Mouse (Mus musculus): ENCODE data around the gene Spata3.
A peak's percentile ranks its signal among the peaks of the same experiment; 100 is the strongest.

Spata3 gene

DNA sequence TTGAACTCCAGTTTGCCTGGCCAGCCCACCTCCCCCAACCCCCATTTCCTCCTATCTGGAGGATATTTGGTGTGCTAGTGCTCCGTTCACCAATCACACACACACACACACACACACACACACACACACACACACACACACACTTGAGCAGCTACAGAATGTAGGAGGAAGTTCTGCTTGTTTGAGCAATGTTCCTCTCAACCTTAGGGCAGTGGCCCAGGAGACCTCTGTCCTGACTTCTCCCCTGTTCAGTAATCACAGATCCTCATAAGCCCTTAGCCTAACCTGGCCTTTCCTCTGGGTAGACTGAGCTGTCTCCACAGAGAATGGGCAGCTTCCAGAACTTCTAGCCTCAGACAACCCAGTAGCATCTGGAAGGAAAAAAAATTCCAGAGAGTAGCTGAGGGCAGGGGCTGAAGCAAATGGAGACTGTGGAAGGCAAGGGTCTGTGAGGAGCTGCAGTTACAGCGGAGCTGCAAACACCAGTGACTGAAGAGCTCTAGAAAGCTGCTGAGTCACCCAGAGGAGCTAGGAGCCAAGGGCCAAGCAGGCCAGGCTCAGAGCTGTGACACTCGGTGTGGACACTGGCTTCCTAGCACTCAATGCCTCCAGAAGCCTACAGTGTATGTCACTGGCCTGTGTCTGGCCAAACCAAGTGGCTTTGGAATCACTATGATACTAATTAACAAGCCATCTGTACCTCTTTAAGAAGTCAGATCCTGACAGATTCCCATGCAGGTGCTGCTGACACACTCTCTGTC, 21.8 kb downstream of the Spata3 start:
- DNase-seq, result peak; percentile 57 to 70

- no peak for DNase-seq
Observed at GRCm38 (mm10) chr1:86040131-86040530, 23.5 kb downstream of the Spata3 start.

GRCm38 (mm10) chr1:86040817-86041216, 24.2 kb downstream of the Spata3 start:
- no peak for DNase-seq

DNA sequence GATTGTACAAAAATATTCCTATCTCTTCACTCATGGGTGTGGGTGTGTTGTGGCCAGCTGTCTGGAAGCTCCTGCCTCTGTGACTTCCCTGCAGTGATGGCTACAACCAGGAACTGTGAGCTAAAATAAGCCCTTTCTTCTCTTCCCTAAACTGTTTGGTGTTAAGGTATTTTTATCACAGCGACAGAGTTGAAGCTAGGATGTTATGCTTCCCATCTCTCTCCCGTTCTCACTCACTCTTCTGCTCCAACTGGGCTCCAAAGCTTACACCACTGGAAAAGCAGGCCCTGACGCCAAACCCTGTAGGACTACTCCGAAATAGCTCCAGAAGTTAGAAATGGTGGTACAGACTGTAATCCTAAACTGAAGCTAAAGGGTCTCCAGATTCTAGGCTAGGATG, 28.4 kb downstream of the Spata3 start:
- DNase-seq, result no peak

- DNase-seq, result peak; percentile 30 to 55
Observed at GRCm38 (mm10) chr1:86045848-86046805, 29.5 kb downstream of the Spata3 start, which contains the start of gene 2810459M11Rik. Gene 2810459M11Rik (plus strand): TSS chr1:86045863.

DNA sequence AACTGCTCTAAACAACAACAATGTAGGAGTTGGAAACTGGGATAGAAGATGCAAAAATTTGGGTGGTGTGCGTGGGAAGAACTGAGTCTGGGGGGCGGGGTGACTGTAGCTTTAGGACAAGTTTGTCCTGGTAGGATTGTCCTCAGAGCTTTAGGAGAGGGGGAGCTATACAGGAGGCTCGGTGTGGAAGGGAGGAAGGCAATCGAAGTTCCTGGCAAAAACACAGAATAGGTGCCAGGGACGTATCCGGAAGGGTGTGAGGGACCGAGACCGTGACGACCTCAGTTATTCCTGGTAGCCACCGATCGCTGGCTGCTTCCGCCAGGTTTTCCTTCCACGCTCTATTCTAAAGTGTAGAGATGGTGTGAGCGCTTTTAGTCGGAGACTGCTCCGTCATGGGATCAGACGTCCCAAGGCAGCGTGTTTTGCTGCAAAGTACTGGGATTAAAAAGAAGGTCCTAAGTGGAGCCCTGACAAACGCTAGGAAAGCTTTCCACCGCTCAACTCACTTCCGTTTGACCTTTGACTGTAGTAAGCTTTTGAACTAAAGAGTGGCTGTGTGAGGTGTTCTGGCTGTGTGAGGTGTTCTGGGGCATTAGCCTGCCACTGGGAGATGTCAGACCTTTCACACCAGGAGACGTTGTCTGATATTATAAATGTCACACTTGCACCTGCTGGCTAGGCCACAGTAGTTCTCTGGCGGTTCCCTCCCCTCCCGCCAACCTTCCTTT, 30.4 kb downstream of the Spata3 start:
- no peak for DNase-seq

GRCm38 (mm10) chr1:86048231-86048630, 31.6 kb downstream of the Spata3 start:
- no peak for DNase-seq

- no peak for DNase-seq
Observed at GRCm38 (mm10) chr1:86048744-86049143, 32.1 kb downstream of the Spata3 start.

DNA sequence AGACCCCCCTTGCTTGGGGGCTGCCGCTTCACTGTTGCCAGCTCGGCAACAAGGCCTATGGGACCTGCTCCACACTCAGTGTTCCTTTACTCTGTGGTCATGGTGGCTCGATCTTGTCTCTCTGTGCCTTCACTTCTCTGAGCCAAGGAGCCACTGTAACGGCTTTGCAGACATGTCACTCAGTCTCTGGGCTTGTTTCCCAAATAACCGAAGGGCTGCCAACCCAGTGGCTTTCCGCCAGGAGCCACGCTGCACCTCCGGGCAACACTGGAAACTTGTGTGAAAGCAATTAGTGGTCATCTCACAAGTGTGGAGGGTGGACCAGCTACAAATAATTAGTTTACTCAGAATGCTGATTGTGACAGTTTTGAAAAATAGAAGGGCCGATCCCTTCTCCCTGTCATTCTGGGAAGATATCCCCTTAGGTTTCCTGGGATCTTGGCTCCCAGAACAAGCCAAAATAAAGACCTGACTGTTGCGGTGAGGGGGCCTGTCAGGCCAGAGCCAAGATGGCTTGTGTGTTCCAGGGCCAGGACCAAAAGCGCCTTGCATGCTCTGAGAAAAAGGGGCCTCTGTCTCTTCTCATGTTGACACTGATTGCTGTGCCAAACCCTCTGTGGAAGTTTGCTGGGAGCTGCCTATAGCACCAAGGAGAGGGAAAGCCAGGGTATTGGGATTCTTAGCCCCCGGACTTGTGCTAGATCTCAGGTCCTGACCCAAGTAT, 36.7 kb downstream of the Spata3 start:
- peak; percentile 62 to 74 for DNase-seq

DNA sequence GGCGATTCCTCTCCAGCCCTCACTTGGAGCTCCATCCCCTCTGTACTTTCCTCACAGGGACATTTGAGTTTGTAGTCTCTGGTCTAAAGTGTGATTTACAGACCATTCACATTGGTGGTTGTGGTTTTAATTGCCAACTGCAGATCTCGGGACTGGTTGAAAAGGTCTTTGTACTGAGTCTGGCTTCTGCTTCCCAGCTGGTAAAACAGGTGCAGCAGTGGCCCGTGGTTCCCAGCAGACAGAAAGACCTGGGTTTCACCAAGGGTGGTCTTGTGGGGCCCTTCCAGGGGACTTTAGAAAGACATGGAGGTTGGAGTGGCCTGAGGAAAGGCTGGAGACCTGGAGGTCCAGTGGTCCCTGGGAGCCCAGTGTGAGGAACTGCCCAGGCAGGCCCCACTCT, 38.3 kb downstream of the Spata3 start:
- no peak for DNase-seq

GRCm38 (mm10) chr1:86056284-86056683, 39.7 kb downstream of the Spata3 start:
- DNase-seq, result no peak

GRCm38 (mm10) chr1:86058856-86059769, 42.5 kb downstream of the Spata3 start:
- DNase-seq, result peak; percentile 97 to 98

DNA sequence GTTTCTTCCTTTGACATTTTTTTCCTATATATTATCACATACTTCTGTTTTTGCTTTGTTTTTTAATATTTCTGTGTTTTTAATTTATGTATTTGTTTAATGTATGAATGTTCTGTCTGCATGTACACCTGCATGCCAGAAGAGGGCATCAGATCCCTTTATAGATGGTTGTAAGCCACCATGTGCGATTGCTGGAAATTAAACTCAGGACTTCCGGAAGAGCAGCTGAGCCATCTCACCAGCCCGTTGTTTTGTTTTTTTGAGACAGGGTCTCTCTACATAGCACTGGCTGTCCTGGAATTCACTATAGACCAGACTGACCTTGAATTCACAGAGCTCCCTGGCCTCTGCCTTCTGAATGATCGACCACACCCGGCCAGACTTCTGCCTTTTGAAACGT, 45.9 kb downstream of the Spata3 start:
- DNase-seq, result no peak

GRCm38 (mm10) chr1:86064271-86064991, 47.8 kb downstream of the Spata3 start, which contains the start of gene Psmd1:
Gene Psmd1 (plus strand): TSS chr1:86064387.
- DNase-seq, result peak; percentile 87 to 93

GRCm38 (mm10) chr1:86076565-86076964, 59.9 kb downstream of the Spata3 start:
- no peak for DNase-seq
